Mouse (Mus musculus) mature B cell (primary cell): Measurements from ENCODE around the gene Sowaha.

Experiments
- in situ Hi-C: fragments of 300-500 bp; cut with MboI; formaldehyde crosslinking; loops from 2 replicates; pipeline ENCODE4 v1.14.3; 2019

Sowaha gene

DNA sequence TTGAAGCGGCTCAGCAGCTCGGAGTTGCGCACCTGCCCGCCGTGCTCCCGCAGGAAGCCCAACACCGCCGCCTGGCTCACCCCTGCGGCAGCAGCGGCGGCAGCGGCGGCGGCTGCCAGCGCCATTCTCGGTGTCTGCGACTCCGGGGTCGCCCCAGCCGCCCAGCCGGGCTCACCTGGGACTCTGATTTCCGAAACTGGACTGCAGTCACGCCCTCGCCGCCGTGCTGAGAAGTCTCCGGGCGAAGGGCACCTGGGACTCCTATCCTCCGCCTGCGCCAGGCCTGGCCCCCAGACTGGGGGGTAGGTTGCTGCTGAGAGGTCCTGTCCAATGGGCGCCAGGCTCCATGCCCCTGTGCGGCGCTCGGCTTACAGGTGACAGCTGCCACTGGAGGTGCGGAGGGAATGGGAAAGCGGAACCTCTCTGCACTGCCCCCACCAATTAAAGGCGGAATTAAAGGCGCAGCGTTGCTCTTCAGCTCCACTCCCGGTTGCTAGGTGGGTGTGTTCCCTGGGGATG, at the start of gene Sowaha, which contains the start of gene Gm9945:
Sowaha (minus strand) TSS at position 492 of the 519 bp plus-strand sequence.
Gm9945 (plus strand) TSS at position 384 of the 519 bp plus-strand sequence.
- in situ Hi-C loops: no loop called here

DNA sequence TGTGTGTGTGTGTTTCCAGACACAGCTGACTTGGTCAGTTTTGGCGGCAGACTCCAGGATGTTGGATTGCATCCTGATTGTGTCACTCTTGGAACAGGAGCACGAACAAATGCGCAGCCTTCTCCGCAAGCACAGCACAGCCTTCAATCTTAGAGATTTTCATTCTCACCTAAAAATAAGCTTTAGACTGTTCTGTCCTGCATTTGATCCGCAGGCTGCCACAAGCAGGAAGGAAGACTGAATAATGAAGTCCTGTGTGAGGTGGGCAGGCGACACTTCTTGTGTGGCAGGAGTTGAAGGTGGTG, 49.1 kb upstream of the Sowaha start:
- in situ Hi-C loops: no loop called here

DNA sequence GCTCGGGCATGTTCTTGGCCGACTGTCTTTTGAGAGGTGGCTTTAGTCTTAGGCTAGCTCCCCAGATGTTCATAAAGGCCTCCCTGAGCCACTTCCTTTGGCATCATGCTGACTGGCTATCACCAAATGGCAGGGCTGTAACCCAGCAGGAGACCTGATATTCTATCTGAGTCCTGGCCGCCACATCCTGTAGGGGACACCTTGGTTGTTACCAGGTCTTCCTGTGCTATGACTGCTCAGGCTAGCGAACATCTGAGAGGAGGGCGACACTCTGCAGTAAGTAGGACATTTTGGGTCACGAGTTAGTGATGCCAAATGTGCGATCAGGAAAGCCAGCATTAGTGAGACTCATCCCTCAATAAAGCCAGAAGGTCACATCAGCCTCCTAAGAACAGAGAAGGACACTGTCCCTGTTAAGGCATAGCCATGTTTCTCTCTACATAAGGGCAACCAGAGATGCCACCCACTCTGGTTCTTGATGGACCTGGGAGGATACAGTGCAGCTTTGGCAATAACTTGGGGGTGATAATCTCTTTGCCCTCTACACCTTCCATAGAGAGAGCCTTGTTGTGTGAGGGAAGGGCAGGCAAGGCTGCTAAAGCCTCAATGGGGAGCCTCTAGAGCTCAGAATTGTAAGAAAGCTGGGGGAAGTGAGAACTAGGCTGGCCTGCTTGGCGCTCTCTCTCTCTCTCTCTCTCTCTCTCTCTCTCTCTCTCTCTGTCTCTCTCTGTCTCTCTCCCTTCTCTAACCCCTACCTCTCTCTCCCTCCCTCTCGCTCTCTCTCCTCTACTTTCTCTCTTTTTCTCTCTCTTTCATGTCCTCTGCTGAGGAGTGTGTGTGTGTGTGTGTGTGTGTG, 48.6 kb upstream of the Sowaha start:
- in situ Hi-C loops: no loop called here

DNA sequence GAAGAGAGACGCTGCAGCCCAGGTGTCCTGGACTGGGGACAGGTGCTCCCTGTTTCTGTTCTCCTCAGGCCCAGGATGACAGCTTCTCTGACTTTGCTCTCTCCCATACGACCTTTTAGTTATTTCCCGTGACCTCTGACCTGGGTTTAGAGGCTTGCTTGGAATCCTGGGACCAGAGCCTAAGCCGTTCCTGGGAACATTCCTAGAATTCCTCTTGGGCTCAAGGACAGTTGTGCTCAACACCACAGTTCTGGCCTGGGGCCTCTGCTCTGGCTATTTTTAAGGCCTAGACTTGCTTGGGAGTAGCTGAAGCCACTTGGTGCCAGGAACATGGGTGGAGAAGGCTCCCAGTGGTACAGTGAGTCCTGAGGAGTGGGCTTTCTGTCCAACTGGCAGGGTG, 45.4 kb upstream of the Sowaha start:
- in situ Hi-C loops: no loop called here

DNA sequence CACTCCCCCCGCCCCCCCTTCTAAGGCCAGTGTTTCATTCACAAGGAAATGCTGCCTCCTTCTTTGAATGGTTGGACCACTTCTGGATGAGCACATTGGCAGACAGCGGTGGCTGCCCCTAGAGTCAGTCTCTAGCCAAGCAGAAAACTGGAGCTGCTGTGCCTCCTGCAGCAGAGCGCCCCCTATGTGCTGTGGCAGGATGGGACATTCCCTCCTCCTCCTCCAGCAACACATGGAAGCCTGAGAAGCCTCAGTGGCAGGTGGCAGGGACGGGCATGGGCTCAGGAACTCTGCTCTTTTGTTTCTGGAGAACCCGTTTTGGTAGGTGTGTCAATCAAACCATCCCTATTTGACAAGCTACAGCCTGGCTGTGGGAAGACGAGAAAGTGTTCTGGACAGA, 44.8 kb upstream of the Sowaha start:
- in situ Hi-C loops: no loop called here

DNA sequence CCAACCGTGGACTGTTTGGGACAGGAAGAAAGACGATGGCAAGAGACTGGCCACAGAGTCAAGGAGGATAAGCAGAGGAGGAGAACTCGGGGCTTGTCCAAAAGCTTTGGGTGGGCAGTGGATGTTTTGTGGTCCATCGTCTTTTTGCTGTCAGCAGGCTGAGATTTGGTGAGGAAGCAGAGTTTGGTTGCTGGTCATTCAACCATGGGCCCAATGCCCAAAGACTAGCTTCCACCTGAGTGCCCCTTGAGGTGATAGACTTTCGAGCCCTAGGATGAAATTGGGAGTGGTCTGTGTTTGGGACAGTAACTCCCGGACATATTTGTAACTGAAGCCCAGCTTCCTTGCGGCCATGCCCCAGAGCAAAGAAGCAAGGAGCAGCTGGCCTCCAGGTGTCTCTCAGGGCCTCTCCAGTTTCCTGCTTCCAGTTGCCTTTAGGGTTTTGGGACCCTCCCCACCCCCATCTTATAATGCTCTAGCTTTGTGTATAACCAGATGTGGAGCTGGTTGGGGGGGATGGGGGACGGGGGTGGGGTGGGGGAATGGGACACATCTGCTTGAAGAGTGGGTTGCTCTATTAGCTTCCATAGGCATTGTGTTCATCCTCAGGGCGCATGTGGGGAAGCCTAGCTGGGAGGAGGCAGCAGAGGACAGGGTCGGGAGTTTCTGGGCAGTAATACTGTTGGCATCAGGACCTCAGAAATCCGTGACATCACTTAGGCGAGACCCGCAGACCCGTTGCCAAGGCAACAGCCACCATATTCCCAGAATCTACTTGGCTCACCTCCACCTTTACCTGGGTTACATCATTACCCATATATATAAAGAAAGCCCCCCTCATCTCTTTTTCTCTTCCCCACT, 43.7 kb upstream of the Sowaha start:
- in situ Hi-C loops: no loop called here

DNA sequence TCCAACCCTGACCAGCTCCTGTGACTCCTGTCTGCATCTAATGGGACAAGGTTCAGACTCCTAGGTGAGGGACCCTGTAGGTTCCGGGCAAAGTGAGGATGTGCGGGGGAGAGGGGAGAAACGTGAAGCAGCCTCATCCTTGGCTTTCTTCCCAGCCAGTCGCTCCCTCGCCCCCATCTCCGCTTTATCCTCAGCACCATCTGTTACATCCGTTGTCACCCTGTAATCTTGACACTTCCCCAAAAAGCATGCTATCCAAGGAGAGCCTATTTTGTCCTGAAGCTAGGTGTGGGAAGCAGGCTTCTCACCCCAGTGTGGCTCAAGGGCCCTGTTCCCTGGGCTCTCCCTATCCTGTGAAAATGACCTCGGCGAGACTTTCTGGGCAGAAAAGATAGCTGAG, 42.9 kb upstream of the Sowaha start:
- in situ Hi-C loops: no loop called here

DNA sequence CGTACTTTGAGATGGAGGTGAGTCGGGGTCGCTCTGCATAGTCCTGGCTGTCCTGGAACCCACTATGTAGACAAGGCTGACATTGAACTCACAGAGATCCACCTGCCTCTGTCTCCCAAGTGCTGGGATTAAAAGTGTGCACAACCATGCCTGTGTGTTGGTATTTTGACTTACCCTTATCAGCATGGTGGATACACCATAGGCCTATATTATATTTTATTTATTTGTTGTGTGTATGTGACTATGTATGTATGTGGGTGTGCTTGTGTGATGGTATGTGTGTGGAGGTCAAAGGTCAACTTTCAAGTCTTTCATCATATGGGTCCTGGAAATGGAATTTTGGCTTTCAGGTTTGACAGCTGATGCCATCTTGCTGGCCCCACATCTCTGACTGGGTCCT, 42.3 kb upstream of the Sowaha start:
- in situ Hi-C loops: no loop called here

DNA sequence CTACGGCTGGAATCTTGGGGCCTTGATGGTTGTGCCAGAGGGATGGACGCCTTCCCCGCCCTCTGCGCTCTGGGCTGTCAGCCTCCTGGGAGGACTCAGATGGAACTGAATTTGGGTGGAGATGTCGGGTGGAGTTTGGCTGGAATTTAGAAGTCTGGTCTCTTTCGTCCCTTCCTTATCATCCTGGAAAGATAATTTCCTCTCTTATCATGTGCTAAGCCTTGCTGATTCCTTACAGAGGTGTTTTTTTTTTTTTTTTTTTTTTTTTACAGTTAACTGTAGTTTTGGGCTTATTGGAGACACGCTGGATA, 41.7 kb upstream of the Sowaha start:
- in situ Hi-C loops: no loop called here

DNA sequence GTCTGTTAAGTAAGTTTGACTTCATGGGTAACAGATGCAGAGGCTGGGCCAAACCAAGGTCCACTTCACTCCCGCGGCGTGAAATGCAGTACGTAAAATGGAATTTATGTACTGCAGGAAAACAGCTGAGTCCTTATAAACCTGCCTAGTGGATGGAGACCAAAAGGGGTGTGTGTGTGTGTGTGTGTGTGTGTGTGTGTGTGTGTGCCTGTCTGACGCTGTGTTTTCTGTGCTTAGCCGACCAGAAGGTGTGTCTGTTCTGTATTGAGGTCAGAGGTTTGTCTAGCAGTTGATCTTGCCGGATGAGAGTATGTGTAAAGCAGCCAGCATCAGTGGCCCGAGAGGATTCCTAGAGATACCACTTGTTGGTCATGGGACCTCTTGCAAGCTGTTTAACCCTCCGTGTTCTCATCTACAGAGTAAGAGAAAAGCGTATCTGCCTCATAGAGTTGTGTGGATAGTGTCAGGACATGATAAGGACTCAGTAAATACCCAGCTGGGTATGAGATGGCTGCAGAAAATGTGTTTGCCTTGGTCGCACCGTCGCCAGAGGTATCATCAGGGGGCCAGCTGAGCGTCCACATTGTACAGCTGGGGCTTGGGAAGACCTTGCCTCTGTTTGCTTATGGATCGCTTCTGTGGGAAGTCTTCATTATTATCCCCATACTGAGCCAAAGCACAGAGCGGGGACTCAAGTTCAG, 41.2 kb upstream of the Sowaha start:
- in situ Hi-C loops: no loop called here

DNA sequence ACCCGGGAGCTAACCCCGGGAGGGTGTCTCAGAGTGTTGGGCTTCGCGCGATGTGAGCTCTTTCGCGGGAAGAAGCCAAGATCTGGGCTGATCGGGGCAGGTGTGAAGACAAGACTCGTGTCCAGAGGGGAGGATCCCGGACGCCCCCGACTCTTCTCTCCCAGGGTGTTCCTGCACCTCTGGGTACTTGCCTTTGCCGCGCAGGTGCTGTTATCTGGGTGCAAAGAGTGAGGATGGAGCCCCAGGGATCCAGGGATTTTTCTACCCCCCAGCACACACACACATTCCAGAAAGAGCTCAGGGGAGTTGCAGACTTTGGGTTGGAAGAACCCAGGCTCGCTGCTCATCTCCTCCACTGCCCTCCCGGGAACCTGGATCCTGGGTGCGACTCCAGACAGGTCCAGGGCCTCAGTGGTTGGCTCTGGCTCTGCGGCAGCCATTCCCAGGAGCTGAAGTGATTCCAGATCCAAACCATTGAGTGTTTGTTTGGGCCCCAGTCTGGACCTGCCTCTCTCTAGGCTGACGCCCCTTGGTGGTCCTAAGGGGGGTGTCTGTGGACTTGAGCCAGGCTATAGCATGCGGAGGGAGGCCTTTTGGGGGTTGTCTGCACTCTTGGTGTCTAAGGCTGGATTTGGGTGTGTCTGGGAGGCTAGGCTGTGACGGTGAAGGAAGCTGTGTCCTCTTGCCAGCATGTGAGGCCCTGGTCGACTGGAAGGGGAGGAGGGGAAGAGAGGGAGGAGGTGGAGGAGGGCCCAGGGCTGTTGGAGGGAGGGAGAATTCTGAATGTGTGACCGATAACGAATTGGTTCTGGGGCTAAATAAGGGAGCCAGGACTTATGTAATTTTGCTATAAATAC, 40.3 kb upstream of the Sowaha start:
- in situ Hi-C loops: no loop called here

DNA sequence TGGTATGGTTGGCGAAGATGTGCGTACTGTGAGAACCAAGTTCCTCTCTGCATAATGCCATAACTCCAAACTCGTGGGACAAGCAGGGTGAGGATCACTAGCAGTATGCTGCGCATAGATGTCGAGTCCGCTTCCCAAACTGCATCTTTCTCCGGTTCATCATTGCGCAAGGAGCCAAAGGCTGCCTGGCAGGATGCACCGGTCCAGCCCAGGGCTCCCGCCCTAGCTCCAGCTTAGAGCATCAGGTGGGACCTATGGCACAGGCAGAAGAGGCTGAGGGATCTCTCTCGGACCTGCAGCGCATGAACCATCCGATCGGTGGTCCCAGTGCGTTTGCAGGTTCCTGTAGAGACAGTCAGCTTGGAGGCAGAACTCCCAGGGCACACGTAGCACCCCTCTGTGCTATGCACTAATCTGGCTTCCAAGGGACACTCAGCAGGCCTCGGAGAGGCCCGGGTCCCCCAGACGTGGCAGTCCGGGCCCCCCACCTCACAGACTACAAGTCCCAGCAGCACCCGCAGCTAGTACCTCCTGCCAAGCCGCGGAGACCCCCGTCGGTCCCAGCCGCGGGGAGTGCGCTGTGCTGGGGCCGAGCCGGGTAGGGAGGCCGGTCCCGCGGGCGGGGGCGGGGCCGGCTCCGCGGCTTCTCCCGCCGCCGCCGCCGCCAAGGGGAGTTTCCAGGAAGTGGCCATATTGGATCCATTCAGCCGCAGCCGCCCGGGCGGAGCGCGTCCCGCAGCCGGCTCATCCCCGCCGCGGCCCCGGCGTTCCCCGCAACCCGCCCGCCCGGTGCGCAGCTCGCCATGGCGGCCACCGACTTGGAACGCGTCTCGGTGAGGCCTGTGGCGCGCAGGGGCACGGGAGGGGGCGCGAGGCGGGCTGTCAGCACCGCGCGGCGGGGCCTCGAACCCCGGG, 39.4 kb upstream of the Sowaha start, which contains the start of gene Sept8:
Sept8 (plus strand) TSS at position 51 of the 915 bp plus-strand sequence.
- in situ Hi-C loops: no loop called here

DNA sequence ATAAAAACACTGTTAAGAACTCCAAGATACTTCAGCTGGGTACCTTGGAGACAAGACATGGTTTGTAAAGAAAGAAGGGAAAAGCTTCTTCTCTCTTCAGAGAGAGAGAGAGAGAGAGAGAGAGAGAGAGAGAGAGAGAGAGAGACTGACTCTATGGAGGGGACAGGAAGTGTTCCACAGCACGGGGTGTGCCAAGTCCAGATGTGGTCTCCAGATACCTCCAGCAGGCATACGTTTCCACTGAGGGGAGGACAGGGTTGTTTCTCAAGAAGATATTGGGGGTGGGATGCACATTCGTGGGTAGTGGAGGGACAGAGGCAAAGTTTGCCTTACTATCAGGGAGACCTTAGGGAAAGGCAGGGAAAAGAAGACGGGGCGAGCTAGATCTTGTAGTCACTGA, 38.7 kb upstream of the Sowaha start:
- in situ Hi-C loops: no loop called here

DNA sequence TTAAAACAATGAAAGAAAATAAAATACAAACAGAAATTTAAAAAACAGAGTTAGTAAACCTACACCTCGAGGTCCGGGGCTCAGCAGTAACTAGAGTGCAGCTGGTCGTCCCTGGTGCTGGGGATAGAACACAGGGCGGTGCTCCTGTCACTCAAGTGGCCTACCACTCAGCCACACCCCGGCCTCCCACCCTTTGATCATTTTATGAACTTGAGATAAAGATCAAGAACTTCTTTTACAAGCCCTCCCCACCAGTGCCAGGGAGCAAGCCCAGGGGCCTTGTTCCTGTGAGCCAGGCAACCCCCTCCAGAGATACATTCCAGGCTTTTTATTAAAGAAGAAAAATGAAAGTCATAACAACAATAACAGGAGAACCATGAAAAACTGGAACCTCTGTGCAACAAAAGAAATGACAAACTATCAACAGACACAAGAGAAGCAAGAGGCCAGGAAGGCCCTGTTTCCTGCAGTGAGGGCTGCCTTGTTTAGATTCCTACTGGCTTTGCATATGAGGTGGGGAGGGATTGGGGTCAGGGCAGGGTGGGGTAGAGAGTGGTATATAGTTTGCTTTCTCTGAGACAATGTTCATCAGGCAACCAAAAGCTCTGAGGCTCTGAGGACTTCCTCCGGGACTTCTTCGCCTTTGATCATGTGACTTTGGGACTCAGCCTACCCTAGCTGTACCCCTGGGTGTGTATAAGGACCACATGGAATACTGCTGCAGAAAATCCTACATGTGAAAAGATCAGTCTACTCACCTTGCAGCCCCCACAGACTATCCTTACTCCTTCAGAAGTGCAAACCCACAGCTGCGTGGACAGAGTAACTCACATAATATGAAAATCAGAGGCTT, 36.9 kb upstream of the Sowaha start:
- in situ Hi-C loops: no loop called here

DNA sequence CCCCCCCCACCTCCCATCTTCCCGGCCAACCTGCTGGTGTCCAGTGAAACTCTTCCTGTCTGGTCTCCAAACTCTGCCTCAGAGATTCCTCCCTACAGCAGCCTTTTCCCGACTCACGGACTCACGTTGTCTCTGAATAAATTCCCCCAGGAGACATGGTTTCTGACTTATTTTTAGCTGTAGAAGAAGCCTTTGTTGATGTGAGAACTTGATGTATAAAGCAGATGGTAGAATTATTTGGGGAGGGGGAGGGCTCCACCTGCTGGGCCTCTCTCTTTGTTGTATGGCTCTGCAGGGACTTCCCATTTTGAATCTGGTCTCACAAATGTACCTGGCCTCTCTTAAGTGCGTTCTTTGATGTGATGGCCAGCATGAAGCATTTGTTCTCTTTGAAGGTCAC, 30.3 kb upstream of the Sowaha start:
- in situ Hi-C loops: no loop called here

DNA sequence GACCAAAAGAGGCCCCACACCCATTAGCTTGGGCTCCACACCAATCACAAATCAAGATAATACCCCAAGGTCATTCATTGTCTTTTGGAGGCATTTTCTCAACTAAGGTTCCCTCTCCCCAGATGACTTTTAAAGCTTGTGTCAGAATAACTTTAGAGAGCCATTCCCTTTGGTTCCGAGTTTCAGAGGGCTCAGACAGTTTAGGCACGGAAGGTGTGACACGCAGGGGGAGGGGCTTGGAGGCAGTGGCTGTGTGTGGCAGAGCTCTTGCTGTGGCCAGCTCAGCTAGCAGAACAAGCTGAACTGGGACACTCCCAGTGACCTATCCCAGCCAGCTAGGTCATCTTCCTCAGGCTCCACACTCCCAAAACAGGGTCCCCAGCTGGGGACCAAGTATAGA, 28.5 kb upstream of the Sowaha start:
- in situ Hi-C loops: no loop called here

DNA sequence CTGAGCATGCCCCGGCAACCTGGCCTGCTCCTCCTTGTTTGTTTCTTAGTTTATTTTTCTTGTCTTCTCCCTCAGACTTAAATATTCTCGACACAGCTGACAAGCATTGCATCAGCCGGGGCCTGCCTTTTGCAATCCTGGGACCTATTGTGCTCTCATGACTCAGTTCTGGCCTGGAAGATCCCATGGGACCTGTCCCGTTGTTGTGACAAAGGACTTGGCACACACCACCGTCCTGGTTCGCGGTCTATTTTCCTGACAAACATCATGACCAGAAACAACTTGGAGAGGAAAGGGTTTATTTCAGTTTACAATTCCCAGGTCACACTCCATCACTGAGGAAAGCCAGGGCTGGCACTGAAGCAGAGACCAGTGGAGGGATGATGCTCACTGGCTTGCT, 28.1 kb upstream of the Sowaha start:
- in situ Hi-C loops: no loop called here

DNA sequence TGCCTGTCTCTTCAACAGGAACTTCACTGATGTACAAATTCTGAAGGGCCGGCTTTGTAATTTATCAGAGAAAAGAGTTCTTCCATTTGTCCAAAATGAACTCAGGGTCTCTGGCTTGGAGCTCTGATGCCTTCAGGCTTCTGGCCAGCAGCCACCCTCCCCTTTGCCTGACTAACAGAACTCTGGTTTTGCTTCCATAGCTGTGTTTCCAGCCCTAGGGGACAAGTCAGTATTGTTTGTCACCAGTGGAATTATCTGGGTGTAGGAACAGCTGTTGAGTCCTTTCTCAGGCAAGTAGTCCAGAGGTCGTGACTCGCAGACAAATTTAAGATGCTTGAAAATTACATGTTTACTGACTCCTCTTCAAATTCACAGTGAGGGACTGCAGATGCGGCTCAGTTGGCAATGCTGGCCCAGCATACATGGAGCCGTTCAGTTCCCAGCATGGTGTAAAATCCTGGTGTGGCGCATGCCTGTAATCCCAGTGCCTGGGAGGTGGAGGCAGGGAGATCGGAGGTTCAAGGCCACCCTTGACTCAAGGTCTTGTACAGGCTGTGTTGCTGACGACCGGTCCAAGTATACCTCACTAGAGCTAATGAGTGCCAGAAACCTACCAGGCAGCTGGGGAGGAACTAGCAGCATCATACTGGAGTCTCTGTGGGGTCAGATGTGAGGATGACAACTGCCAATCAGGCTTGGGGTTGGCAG, 27.2 kb upstream of the Sowaha start:
- in situ Hi-C loops: no loop called here
